Mouse (Mus musculus): ENCODE results near the gene Ccdc170.
"Not testable (repeated sequence)": the region's sequence is repeated elsewhere in the genome, so short reads cannot be mapped to it uniquely, and the experiment has no call there.

Ccdc170 gene

DNA sequence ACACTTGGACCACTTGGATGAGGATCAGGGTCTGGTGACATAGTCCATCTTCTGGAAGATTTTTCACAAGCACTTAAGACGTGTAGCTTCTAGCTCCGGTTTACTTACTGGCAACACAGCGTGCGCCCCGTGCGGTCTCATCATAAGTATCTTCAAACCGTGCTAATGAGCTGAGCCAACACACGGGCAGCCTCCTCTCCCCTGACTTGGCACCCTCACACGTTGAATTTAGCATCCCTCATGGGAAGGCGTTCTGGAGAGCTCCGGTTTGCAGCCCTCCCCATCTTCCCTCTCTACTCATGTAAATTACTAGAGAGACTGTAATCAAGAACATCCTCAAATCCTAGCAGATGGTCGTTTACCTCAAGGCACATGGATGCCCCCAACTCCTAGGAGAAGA lies 116.6 kb downstream of the Ccdc170 start:
- DNase-seq (ENCODE audit: low read depth in 1 of 2, low spot score in 2 of 2), result no peak

DNA sequence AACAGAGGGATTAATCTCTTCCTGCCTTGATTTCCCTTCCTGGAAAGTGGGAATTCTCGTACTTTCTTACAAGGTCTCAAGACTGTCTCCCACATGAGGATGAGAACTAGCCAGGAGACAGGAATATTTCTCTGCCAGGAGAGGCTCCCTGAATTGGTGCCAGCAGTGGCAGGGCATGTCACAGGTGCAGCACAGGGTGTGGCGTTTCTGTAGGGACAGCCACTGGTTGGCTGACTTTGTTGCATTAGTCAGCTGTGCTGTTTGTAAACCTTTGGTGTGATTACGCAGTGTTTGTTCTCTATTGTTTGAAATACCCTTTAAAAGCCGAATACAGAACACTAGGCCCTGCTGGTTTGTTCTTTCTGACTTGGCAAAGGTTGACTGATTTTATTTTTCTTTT lies 117.3 kb downstream of the Ccdc170 start:
- no peak for DNase-seq (ENCODE audit: low read depth in 1 of 2, low spot score in 2 of 2)

DNA sequence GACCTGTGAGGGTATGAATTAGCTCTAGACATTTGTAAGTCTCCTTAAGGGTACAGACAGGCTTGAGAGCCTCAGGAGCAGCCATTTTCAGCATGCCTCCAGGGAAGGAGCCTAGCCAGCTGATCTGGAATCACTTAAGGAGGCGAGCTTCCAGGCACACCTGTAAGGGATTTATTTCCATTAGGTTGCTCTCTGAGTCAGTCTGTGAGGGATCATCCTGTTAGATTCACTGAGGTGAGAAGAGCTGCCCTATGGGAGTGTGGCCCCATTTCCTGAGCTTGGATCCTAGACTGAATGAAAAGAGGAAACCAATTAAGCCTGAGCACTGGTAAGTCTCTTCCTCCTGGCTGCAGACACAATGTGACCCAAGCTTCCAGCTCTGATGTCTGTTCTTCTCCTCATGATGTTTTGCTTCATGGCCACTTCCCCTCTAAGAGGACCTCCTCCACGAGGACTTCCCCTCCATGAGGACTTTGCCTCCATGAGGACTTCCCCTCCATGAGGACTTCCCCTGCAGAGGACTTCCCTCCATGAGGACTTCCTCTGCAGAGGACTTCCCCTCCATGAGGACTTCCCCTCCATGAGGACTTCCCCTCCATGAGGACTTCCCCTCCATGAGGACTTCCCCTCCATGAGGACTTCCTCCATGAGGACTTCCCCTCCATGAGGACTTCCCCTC lies 118.6 kb downstream of the Ccdc170 start:
- no peak for DNase-seq (ENCODE audit: low read depth in 1 of 2, low spot score in 2 of 2)

DNA sequence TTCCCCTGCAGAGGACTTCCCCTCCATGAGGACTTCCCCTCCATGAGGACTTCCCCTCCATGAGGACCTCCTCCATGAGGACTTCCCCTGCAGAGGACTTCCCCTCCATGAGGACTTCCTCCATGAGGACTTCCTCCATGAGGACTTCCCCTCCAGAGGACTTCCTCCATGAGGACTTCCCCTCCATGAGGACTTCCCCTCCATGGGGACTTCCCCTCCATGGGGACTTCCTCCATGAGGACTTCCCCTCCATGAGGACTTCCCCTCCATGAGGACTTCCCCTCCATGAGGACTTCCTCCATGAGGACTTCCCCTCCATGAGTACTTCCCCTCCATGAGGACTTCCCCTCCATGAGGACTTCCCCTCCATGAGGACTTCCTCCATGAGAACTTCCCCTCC lies 119.3 kb downstream of the Ccdc170 start:
- not testable (repeated sequence) for DNase-seq (ENCODE audit: low read depth in 1 of 2, low spot score in 2 of 2)

DNA sequence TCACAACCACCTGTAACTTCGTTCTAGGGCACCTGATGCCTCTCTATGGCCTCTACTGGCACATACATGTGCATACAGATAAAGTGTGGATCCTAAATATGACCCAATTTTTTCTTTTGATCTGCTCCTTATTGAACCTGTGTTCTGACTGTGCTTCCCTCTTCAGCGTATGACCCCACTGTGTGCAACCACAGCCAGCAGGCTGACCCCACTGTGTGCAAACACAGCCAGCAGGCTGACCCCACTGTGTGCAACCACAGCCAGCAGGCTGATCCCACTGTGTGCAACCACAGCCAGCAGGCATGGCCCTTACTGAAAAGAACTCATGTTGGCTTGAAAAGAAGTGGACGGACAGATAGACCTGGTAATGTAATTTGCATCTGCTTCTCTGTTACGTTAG lies 120.2 kb downstream of the Ccdc170 start:
- DNase-seq (ENCODE audit: low read depth in 1 of 2, low spot score in 2 of 2), result no peak

DNA sequence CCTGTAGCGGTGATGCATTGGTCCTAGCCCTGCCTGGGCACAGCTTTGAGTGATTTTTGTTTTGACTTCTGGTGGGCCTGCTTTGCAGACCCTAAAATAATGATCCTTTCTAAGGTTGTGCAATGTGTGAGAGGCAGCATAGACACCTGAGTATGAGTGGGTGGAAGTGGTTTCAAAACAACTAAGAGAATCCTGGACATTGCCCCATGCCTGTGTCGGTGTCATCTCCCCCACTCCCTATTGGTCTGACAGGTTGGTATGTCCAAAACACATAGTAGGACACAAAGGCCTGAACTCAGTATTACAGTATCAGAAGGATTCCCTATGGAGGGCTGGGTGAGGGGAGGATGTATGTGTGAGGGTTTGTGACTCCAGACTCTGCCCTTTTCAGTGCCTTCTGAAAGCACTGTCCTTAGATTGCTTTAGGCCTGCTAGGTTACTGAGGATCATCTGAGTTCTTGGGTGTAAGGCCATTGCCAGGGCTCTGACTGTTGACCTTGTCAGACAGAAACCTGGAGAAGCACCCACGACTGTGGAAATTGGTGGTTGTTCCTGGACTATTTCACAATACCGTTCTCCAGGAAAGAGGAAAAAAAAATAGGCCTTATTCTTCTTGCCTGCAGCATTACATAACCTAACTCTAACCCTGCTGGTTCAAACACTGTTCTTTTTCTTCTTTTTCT lies 122.4 kb downstream of the Ccdc170 start:
- DNase-seq (ENCODE audit: low read depth in 1 of 2, low spot score in 2 of 2), result no peak

DNA sequence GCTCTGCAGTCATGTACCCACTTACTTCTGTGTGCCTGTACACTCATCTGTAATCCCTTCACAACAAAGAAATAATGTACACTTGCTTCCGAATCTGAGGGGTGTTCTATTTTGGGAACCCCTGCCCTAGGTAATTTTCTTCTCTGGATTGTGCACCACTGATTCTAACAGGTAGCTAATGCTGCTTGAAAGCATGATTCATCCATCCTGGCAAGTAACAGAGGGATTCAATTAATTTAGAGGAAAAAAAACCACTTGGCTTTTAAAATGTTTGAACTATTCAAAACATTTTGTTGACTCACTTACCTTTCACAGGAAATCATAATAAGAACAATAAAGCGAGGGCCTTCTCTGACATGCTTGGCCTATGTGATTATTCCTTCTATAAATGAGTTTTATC lies 127.9 kb downstream of the Ccdc170 start:
- DNase-seq (ENCODE audit: low read depth in 1 of 2, low spot score in 2 of 2), result no peak

DNA sequence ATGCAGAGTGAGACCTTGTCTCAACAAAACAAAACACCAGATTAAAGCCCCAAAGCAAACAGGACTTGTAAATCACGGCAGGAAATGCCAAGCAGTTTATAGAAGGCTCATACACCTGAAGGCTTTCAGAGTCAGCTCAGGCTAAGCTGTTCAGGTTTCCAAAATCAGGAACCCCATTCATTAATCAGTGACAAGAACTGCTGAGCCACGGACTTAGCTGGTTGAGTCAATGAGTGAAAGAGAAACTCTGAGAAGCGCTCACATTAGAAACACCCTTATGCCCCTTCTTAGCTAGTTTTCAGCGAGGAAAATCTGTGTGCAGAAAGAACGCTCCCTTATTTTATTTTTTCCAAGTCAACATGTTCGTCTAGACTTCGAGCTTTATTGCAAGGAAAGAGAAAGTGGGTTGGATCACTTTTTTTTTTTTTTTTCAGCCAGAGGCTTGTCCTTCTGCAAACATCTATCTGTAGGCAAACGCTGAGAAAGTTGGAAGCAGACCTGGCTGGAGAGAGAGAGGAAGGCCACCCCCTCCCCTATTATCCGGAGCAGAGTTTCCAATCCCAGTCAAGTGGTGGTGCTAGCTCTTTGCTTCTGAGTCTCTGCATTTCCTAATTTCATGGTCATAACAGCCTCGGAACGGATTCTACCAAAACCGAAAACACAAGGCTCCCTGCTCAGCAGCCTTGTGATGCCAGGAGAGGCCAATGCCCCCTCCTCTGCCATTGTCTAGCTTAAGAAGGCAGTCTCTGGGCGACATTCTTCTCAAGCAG lies 129.3 kb downstream of the Ccdc170 start, which contains the start of gene Esr1:
Esr1 (plus strand) TSS at position 208 of the 770 bp plus-strand sequence.
- no peak for DNase-seq (ENCODE audit: low read depth in 1 of 2, low spot score in 2 of 2)

Data from monocyte, adult 2 months (primary cell).